Comparison of ENCODE assay signal across 32 mouse cellular contexts in genomic region chr5:86482031-86482430, GRCm38 (mm10). TPM values are rescaled to one million over a fixed set of nuclear protein-coding genes. Genes with fewer than 3 reads are reported as not detected.
"Had no signal": no experiment of that assay in that cellular context is flagged by ENCODE, and none has a peak within 500 bp of the region (broad histone marks: within the 10 kb centered on the region; RNA-seq: fewer than 3 reads in every experiment).

No protein-coding gene starts in this region.

- DNase-seq: cerebellum, adult 2 months; cerebellum, adult 8-10 months; cerebellum, adult 9-11 months; cerebellum, postnatal 14 days; cerebellum, postnatal 25 days; cerebellum, postnatal 36 days; gastrocnemius, adult 2 months; gastrocnemius, postnatal 10 days; gastrocnemius, postnatal 14 days; gastrocnemius, postnatal 25 days; gastrocnemius, postnatal 36 days; heart, adult 11 months; heart, adult 18-20 months; heart, adult 2 months had no signal

RNA-seq across cellular contexts. Expression of gene Tmprss11a, which starts 13.2 kb away (rescaled TPM):
- total RNA-seq: common myeloid progenitor, adult 5-6 weeks; forebrain, postnatal 0 days; gastrocnemius, adult 18-20 months; gastrocnemius, adult 2 months; gastrocnemius, adult 8-10 months; gastrocnemius, postnatal 10 days; gastrocnemius, postnatal 14 days; gastrocnemius, postnatal 25 days; gastrocnemius, postnatal 36 days; gastrocnemius, postnatal 4 days; granulocyte monocyte progenitor cell, adult 5-6 weeks; heart, adult 18-20 months; heart, adult 2 months; heart, adult 8-10 months had no signal
- polyA plus RNA-seq: embryonic facial prominence, embryonic 10.5 days; erythroblast, embryonic 14.5 days; forebrain, embryonic 10.5 days; forebrain, embryonic 11.5 days; forebrain, embryonic 13.5 days; forebrain, embryonic 15.5 days; forebrain, embryonic 16.5 days; forebrain, postnatal 0 days; frontal cortex, adult 2 months; heart, adult 2 months had no signal

RNA-seq across cellular contexts. Expression of gene Tmprss11g, which starts 36.4 kb away (rescaled TPM):
- total RNA-seq: common myeloid progenitor, adult 5-6 weeks; forebrain, postnatal 0 days; gastrocnemius, adult 18-20 months; gastrocnemius, adult 2 months; gastrocnemius, adult 8-10 months; gastrocnemius, postnatal 10 days; gastrocnemius, postnatal 14 days; gastrocnemius, postnatal 25 days; gastrocnemius, postnatal 36 days; gastrocnemius, postnatal 4 days; granulocyte monocyte progenitor cell, adult 5-6 weeks; heart, adult 18-20 months; heart, adult 2 months; heart, adult 8-10 months had no signal
- polyA plus RNA-seq: cerebellum, adult 2 months; cortical plate, adult 2 months; embryonic facial prominence, embryonic 10.5 days; erythroblast, embryonic 14.5 days; forebrain, embryonic 10.5 days; forebrain, embryonic 11.5 days; forebrain, embryonic 12.5 days; forebrain, embryonic 13.5 days; forebrain, embryonic 14.5 days; forebrain, embryonic 15.5 days; forebrain, embryonic 16.5 days; forebrain, postnatal 0 days; frontal cortex, adult 2 months; heart, adult 2 months had no signal
